Mouse (Mus musculus): ENCODE measurements around the gene Tmem170. TPM values are rescaled to one million over a fixed set of nuclear protein-coding genes. Genes with fewer than 3 reads are reported as not detected.
"Not testable (repeated sequence)": the region's sequence is repeated elsewhere in the genome, so short reads cannot be mapped to it uniquely, and the experiment has no call there.

Tmem170 gene
- polyA plus RNA-seq, 1 experiment from 2014 or later: 10.5 TPM

GRCm38 (mm10) chr8:111865857-111866256 lies 10.7 kb downstream of the Tmem170 start:
- Histone ChIP-seq H3K27ac (ENCODE audit: low read length) (no peak overlapping the region), H3K4me1 (ENCODE audit: insufficient read depth, low read depth, low read length) (no peaks in the 10 kb centered on the region), H3K36me3 (ENCODE audit: insufficient read depth, low read length) (no peaks in the 10 kb centered on the region), H3K9me3 (ENCODE audit: low read length) (no peaks in the 10 kb centered on the region), H3K9ac (replicated peaks; ENCODE audit: low read depth) (no peak overlapping the region), H3K27me3 (replicated peaks; ENCODE audit: insufficient read depth, low read length) (no peaks in the 10 kb centered on the region), H3K4me2 (replicated peaks; ENCODE audit: low read depth, low read length) (no peak overlapping the region), H3K4me3 (ENCODE audit: low read depth, low read length) (no peak overlapping the region)
- ATAC-seq (peak; percentile 97), DNase-seq (ENCODE audit: low spot score) (peak; percentile 87)
- TF ChIP-seq EP300 (IDR thresholded peaks at IDR 0.05) (no peak), CTCF (IDR thresholded peaks at IDR 0.05) (0 out of 2 replicates have a peak, but pooled peaks have one; percentile 2)
- WGBS: 40% methylated on average over 6 of the region's 6 CpGs

- H3K4me3 ChIP-seq (ENCODE audit: low read depth, low read length): no peak overlapping the region
- H3K27ac ChIP-seq (ENCODE audit: low read length): no peak overlapping the region
- no peak overlapping the region for H3K9ac ChIP-seq (replicated peaks; ENCODE audit: low read depth)
- TF ChIP-seq EP300 (IDR thresholded peaks at IDR 0.05) (no peak), CTCF (IDR thresholded peaks at IDR 0.05) (no peak)
- H3K4me1 ChIP-seq (ENCODE audit: insufficient read depth, low read depth, low read length): no peaks in the 10 kb centered on the region
- no peaks in the 10 kb centered on the region for H3K9me3 ChIP-seq (ENCODE audit: low read length)
- DNase-seq (ENCODE audit: low spot score): no peak
- H3K4me2 ChIP-seq (replicated peaks; ENCODE audit: low read depth, low read length): no peak overlapping the region
- 75% methylated on average over 8 of the region's 8 CpGs for WGBS
- no peak for ATAC-seq
- no peaks in the 10 kb centered on the region for H3K36me3 ChIP-seq (ENCODE audit: insufficient read depth, low read length)
- H3K27me3 ChIP-seq (replicated peaks; ENCODE audit: insufficient read depth, low read length): no peaks in the 10 kb centered on the region
Measured at GRCm38 (mm10) chr8:111865130-111865852, 11.3 kb downstream of the Tmem170 start.

GRCm38 (mm10) chr8:111864648-111865047 lies 11.9 kb downstream of the Tmem170 start:
- no peaks in the 10 kb centered on the region for H3K4me1 ChIP-seq (ENCODE audit: insufficient read depth, low read depth, low read length)
- no peak overlapping the region for H3K4me3 ChIP-seq (ENCODE audit: low read depth, low read length)
- H3K9ac ChIP-seq (replicated peaks; ENCODE audit: low read depth): no peak overlapping the region
- no peak for TF ChIP-seq EP300 (IDR thresholded peaks at IDR 0.05)
- TF ChIP-seq CTCF (IDR thresholded peaks at IDR 0.05): no peak
- DNase-seq (ENCODE audit: low spot score) (no peak), ATAC-seq (no peak)
- H3K4me2 ChIP-seq (replicated peaks; ENCODE audit: low read depth, low read length): no peak overlapping the region
- no peak overlapping the region for H3K27ac ChIP-seq (ENCODE audit: low read length)
- no peaks in the 10 kb centered on the region for H3K27me3 ChIP-seq (replicated peaks; ENCODE audit: insufficient read depth, low read length)
- no peaks in the 10 kb centered on the region for H3K36me3 ChIP-seq (ENCODE audit: insufficient read depth, low read length)
- WGBS: 79% methylated on average over 8 of the region's 8 CpGs
- no peaks in the 10 kb centered on the region for H3K9me3 ChIP-seq (ENCODE audit: low read length)

GRCm38 (mm10) chr8:111863280-111863679 lies 13.3 kb downstream of the Tmem170 start:
- no peak for TF ChIP-seq CTCF (IDR thresholded peaks at IDR 0.05)
- no peak for TF ChIP-seq EP300 (IDR thresholded peaks at IDR 0.05)
- Histone ChIP-seq H3K9ac (replicated peaks; ENCODE audit: low read depth) (no peak overlapping the region), H3K4me3 (ENCODE audit: low read depth, low read length) (no peak overlapping the region), H3K27ac (ENCODE audit: low read length) (no peak overlapping the region), H3K9me3 (ENCODE audit: low read length) (no peaks in the 10 kb centered on the region), H3K36me3 (ENCODE audit: insufficient read depth, low read length) (no peaks in the 10 kb centered on the region), H3K27me3 (replicated peaks; ENCODE audit: insufficient read depth, low read length) (no peaks in the 10 kb centered on the region), H3K4me1 (ENCODE audit: insufficient read depth, low read depth, low read length) (no peaks in the 10 kb centered on the region), H3K4me2 (replicated peaks; ENCODE audit: low read depth, low read length) (no peak overlapping the region)
- WGBS: 55% methylated on average over 4 of the region's 4 CpGs
- DNase-seq (ENCODE audit: low spot score) (no peak), ATAC-seq (no peak)

GRCm38 (mm10) chr8:111855977-111856376 lies 20.6 kb downstream of the Tmem170 start:
- DNase-seq (ENCODE audit: low spot score): no peak
- no peak for ATAC-seq
- H3K4me3 ChIP-seq (ENCODE audit: low read depth, low read length): no peak overlapping the region
- no peaks in the 10 kb centered on the region for H3K27me3 ChIP-seq (replicated peaks; ENCODE audit: insufficient read depth, low read length)
- H3K9me3 ChIP-seq (ENCODE audit: low read length): no peaks in the 10 kb centered on the region
- no peak overlapping the region for H3K4me2 ChIP-seq (replicated peaks; ENCODE audit: low read depth, low read length)
- H3K4me1 ChIP-seq (ENCODE audit: insufficient read depth, low read depth, low read length): peaks cover 4% of the 10 kb centered on the region; the same call in 1 of the 2 replicates
- no peak overlapping the region for H3K27ac ChIP-seq (ENCODE audit: low read length)
- H3K9ac ChIP-seq (replicated peaks; ENCODE audit: low read depth): no peak overlapping the region
- no peak for TF ChIP-seq CTCF (IDR thresholded peaks at IDR 0.05)
- no peak for TF ChIP-seq EP300 (IDR thresholded peaks at IDR 0.05)
- H3K36me3 ChIP-seq (ENCODE audit: insufficient read depth, low read length): no peaks in the 10 kb centered on the region
- WGBS: 84% methylated on average over 12 of the region's 12 CpGs

GRCm38 (mm10) chr8:111853861-111854501 lies 22.6 kb downstream of the Tmem170 start, which contains the start of gene Cfdp1:
Gene Cfdp1 (minus strand): TSS chr8:111854291.
- H3K27me3 ChIP-seq (replicated peaks; ENCODE audit: insufficient read depth, low read length): no peaks in the 10 kb centered on the region
- peak within 1 kb of the TSS; percentile 91 for H3K4me2 ChIP-seq (replicated peaks; ENCODE audit: low read depth, low read length)
- peaks cover 4% of the 10 kb centered on the region; the same call in 1 of the 2 replicates for H3K4me1 ChIP-seq (ENCODE audit: insufficient read depth, low read depth, low read length)
- H3K4me3 ChIP-seq (ENCODE audit: low read depth, low read length): peak within 1 kb of the TSS; percentile 78
- WGBS: 1% methylated on average over 52 of the region's 53 CpGs
- DNase-seq (ENCODE audit: low spot score) (peak; percentile 98), ATAC-seq (peak; percentile 100)
- no peaks in the 10 kb centered on the region for H3K36me3 ChIP-seq (ENCODE audit: insufficient read depth, low read length)
- peak within 1 kb of the TSS; percentile 57; the same call in 1 of the 2 replicates for H3K27ac ChIP-seq (ENCODE audit: low read length)
- H3K9ac ChIP-seq (replicated peaks; ENCODE audit: low read depth): peak within 1 kb of the TSS; percentile 79
- TF ChIP-seq EP300 (IDR thresholded peaks at IDR 0.05) (no peak), CTCF (IDR thresholded peaks at IDR 0.05) (peak; percentile 48)
- H3K9me3 ChIP-seq (ENCODE audit: low read length): no peaks in the 10 kb centered on the region

- not testable (repeated sequence) for H3K4me1 ChIP-seq (ENCODE audit: insufficient read depth, low read depth, low read length); ATAC-seq; DNase-seq (ENCODE audit: low spot score); H3K9me3 ChIP-seq (ENCODE audit: low read length); H3K27ac ChIP-seq (ENCODE audit: low read length); H3K27me3 ChIP-seq (replicated peaks; ENCODE audit: insufficient read depth, low read length); H3K36me3 ChIP-seq (ENCODE audit: insufficient read depth, low read length)
- Histone ChIP-seq H3K4me3 (ENCODE audit: low read depth, low read length) (peak overlapping the region; percentile 78), H3K4me2 (replicated peaks; ENCODE audit: low read depth, low read length) (peak overlapping the region; percentile 91), H3K9ac (replicated peaks; ENCODE audit: low read depth) (peak overlapping the region; percentile 79)
- 47% methylated on average over 12 of the region's 12 CpGs for WGBS
Measured at GRCm38 (mm10) chr8:111853219-111853618, 23.3 kb downstream of the Tmem170 start.
